Mouse (Mus musculus) v-Abl transformed pro-B cells (cell line): Measurements from ENCODE around the gene Mettl25.

ENCODE experiments used
- in situ Hi-C, 2 experiments: fragments of 400-800 bp; cut with MboI; formaldehyde crosslinking; loops; one replicate each; pipeline ENCODE4 v1.15.1; 2025; ENCODE audit not compliant: unreplicated experiment in 2 of 2

The Mettl25 gene

GRCm38 (mm10) chr10:105840928-105841888 is at the start of gene Mettl25, which contains the start of gene Ccdc59:
TSS of gene Mettl25 (minus strand) at chr10:105841380.
TSS of gene Ccdc59 (plus strand) at chr10:105841067.
- in situ Hi-C loops, result no loop called here

- in situ Hi-C loops, result loop anchor here (5.0 to 10.0 kb wide), 2 partner anchors 717 to 720 kb away; no protein-coding TSS in a partner anchor
Observed at GRCm38 (mm10) chr10:105867312-105867711, 26.1 kb upstream of the Mettl25 start.

GRCm38 (mm10) chr10:105851136-105851535 is 10.0 kb upstream of the Mettl25 start:
- in situ Hi-C loops, result no loop called here

- in situ Hi-C loops, result no loop called here
Observed at GRCm38 (mm10) chr10:105850286-105850685, 9.1 kb upstream of the Mettl25 start.

- in situ Hi-C loops, result no loop called here
Observed at GRCm38 (mm10) chr10:105842574-105842973, 1.4 kb upstream of the Mettl25 start.

- in situ Hi-C loops, result no loop called here
Observed at GRCm38 (mm10) chr10:105834627-105835228, 6.5 kb downstream of the Mettl25 start.

GRCm38 (mm10) chr10:105806259-105807010 is 34.7 kb downstream of the Mettl25 start:
- in situ Hi-C loops, result no loop called here

- in situ Hi-C loops, result no loop called here
Observed at GRCm38 (mm10) chr10:105803461-105803860, 37.7 kb downstream of the Mettl25 start.

- in situ Hi-C loops, result no loop called here
Observed at GRCm38 (mm10) chr10:105802132-105802531, 39.0 kb downstream of the Mettl25 start.

GRCm38 (mm10) chr10:105801147-105801546 is 40.0 kb downstream of the Mettl25 start:
- in situ Hi-C loops, result no loop called here

- in situ Hi-C loops, result no loop called here
Observed at GRCm38 (mm10) chr10:105797250-105797924, 43.8 kb downstream of the Mettl25 start.

GRCm38 (mm10) chr10:105793776-105794552 is 47.2 kb downstream of the Mettl25 start:
- in situ Hi-C loops, result no loop called here

GRCm38 (mm10) chr10:105788744-105789486 is 52.3 kb downstream of the Mettl25 start:
- in situ Hi-C loops, result no loop called here

- in situ Hi-C loops, result no loop called here
Observed at GRCm38 (mm10) chr10:105783766-105784165, 57.4 kb downstream of the Mettl25 start.

GRCm38 (mm10) chr10:105774382-105774781 is 66.8 kb downstream of the Mettl25 start:
- in situ Hi-C loops, result no loop called here

GRCm38 (mm10) chr10:105772821-105773302 is 68.3 kb downstream of the Mettl25 start:
- in situ Hi-C loops, result no loop called here

GRCm38 (mm10) chr10:105763959-105764358 is 77.2 kb downstream of the Mettl25 start:
- in situ Hi-C loops, result no loop called here

- in situ Hi-C loops, result no loop called here
Observed at GRCm38 (mm10) chr10:105760460-105760859, 80.7 kb downstream of the Mettl25 start.

GRCm38 (mm10) chr10:105760046-105760445 is 81.1 kb downstream of the Mettl25 start:
- in situ Hi-C loops, result no loop called here
